Mouse (Mus musculus): ENCODE data around the gene Pgm2l1.

DNA sequence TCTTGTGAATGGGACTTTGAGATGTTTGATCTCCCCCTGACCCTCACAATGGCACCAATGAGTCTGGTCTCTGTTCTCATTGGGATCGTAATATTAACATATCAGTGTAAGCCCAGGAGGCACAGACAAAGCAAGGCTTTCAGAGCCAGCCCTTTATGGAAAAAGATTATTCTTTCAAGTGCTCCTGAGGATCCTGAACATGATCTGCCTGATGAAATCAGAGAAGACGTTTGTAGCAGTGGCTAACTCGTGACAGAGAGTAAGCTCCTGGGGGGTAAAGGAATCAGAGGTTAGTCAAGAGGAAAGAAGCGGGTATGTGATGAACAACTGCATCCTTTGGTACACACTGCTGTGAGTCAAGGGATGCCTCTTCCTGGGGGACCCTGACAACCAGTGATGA is 37.0 kb upstream of the Pgm2l1 start:
- TF ChIP-seq CTCF (IDR thresholded peaks at IDR 0.05; ENCODE audit: borderline replicate concordance, insufficient read depth, low read depth, low read length) (no peak), POLR2A (IDR thresholded peaks at IDR 0.05; ENCODE audit: borderline replicate concordance, insufficient read depth, low read length) (no peak)
